Comparison of ENCODE assay signal across 8 mouse cellular contexts in the genomic region with DNA sequence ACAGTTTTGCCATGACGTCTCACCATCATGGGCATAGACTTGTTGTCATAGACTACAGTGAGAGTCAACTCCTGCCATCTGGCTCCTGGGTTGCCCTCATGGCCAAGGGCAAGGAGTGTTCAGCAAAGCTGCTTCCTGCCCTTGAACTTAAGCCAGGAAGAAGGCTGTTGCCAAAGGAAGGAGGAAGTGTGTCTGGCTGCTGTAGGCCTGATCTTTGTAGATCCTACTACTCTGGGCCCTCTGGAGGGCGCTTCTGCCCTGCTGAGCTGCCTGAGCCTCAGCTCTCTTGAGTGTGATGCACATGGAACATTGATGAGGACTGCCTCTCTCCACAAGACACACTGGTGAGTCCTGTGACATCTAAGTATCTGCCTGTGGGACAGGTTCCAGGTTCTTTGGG. TPM values are rescaled to one million over a fixed set of nuclear protein-coding genes. Genes with fewer than 3 reads are reported as not detected.
DNase-seq lines count a peak whose midpoint lies in the region; ATAC-seq lines count a peak whose summit lies in the region.

No protein-coding gene starts in this region.

- H3K9ac ChIP-seq in liver, embryonic 12.5 days: no peak overlapping the region
- H3K9ac ChIP-seq in kidney, embryonic 16.5 days (replicated peaks; ENCODE audit: low read length): no peak overlapping the region
- H3K9ac ChIP-seq in midbrain, embryonic 11.5 days (ENCODE audit: low read length): no peak overlapping the region

- H3K4me1 ChIP-seq in liver, embryonic 12.5 days: peaks cover 95% of the 10 kb centered on the region
- H3K4me1 ChIP-seq in kidney, embryonic 16.5 days (ENCODE audit: insufficient read depth, low read length): peaks cover 41% of the 10 kb centered on the region
- H3K4me1 ChIP-seq in midbrain, embryonic 11.5 days (ENCODE audit: control insufficient read depth, insufficient read depth, low read length): no peaks in the 10 kb centered on the region

- H3K79me2 ChIP-seq in macrophage (ENCODE audit: inconsistent target): peaks cover 99% of the 10 kb centered on the region

- H3K36me3 ChIP-seq in liver, embryonic 12.5 days: 0 out of 2 replicates have a peak, but pooled peaks cover 8% of the 10 kb centered on the region
- H3K36me3 ChIP-seq in kidney, embryonic 16.5 days (ENCODE audit: insufficient read depth, low read length): no peaks in the 10 kb centered on the region
- H3K36me3 ChIP-seq in macrophage (ENCODE audit: inconsistent target): no peaks in the 10 kb centered on the region
- H3K36me3 ChIP-seq in midbrain, embryonic 11.5 days (ENCODE audit: control insufficient read depth, insufficient read depth, low read length): no peaks in the 10 kb centered on the region

- no peaks in the 10 kb centered on the region for H3K27me3 ChIP-seq in liver, embryonic 12.5 days (replicated peaks)
- H3K27me3 ChIP-seq in kidney, embryonic 16.5 days (ENCODE audit: insufficient read depth, low read length): no peaks in the 10 kb centered on the region
- no peaks in the 10 kb centered on the region for H3K27me3 ChIP-seq in midbrain, embryonic 11.5 days (ENCODE audit: control insufficient read depth, insufficient read depth, low read length)

- no peak overlapping the region for H3K4me3 ChIP-seq in liver, embryonic 12.5 days
- no peak overlapping the region for H3K4me3 ChIP-seq in kidney, embryonic 16.5 days (ENCODE audit: low read length)
- H3K4me3 ChIP-seq in macrophage (ENCODE audit: inconsistent target): no peak overlapping the region
- no peak overlapping the region for H3K4me3 ChIP-seq in midbrain, embryonic 11.5 days (ENCODE audit: low read depth, low read length)

- no peaks in the 10 kb centered on the region for H3K9me3 ChIP-seq in liver, embryonic 12.5 days (replicated peaks)
- H3K9me3 ChIP-seq in kidney, embryonic 16.5 days (ENCODE audit: low read length): no peaks in the 10 kb centered on the region
- H3K9me3 ChIP-seq in midbrain, embryonic 11.5 days (ENCODE audit: control insufficient read depth, low read length): no peaks in the 10 kb centered on the region

- H3K4me2 ChIP-seq in liver, embryonic 12.5 days: no peak overlapping the region
- H3K4me2 ChIP-seq in kidney, embryonic 16.5 days (replicated peaks; ENCODE audit: low read depth, low read length): no peak overlapping the region
- no peak overlapping the region for H3K4me2 ChIP-seq in midbrain, embryonic 11.5 days

- DNase-seq in liver: peak; percentile 38
- DNase-seq in adrenal gland, postnatal 14 days: peak; percentile 86
- peak; percentile 76 to 88 for DNase-seq in heart, adult 18-20 months
- DNase-seq in midbrain, embryonic 11.5 days (ENCODE audit: low spot score, missing footprints): no peak
- DNase-seq in right cerebral cortex, postnatal 25 days: no peak

- WGBS in liver, embryonic 12.5 days (ENCODE audit: insufficient replicate concordance): 51% methylated on average over 2 of the region's 2 CpGs
- WGBS in kidney, embryonic 16.5 days: 70% methylated on average over 2 of the region's 2 CpGs
- 0% methylated on average over 2 of the region's 2 CpGs for WGBS in macrophage (ENCODE audit: missing documents)
- 72% methylated on average over 2 of the region's 2 CpGs for WGBS in midbrain, embryonic 11.5 days

- no peak overlapping the region for H3K27ac ChIP-seq in liver, embryonic 12.5 days
- peak overlapping the region; percentile 75; the same call in 1 of the 2 replicates for H3K27ac ChIP-seq in kidney, embryonic 16.5 days (ENCODE audit: low read length)
- H3K27ac ChIP-seq in macrophage: peak overlapping the region; percentile 89
- no peak overlapping the region for H3K27ac ChIP-seq in midbrain, embryonic 11.5 days (ENCODE audit: low read depth, low read length)

- ATAC-seq in liver, embryonic 12.5 days: no peak; the same call in 1 of the 2 replicates
- peak; percentile 60; the same call in 1 of the 2 replicates for ATAC-seq in kidney, embryonic 16.5 days (ENCODE audit: low FRiP score, low TSS enrichment)
- ATAC-seq in midbrain, embryonic 11.5 days (ENCODE audit: low FRiP score): no peak

RNA-seq across cellular contexts. Expression of gene Ell, which starts 20.8 kb away (rescaled TPM):
- polyA plus RNA-seq in liver, embryonic 12.5 days (2016; fragmentation: Nextera tagmentation; extraction: Ambion mirVana): 13.1 TPM in 2 replicates
- 22.4 and 22.9 TPM in 2 replicates for total RNA-seq in adrenal gland, postnatal 14 days (2021)
- total RNA-seq in heart, adult 18-20 months (2021): 10 to 100 TPM; 10.9 to 12.0 TPM
- polyA plus RNA-seq in kidney, embryonic 16.5 days (2015; fragmentation: Nextera tagmentation; extraction: Ambion mirVana): 24.1 and 25.1 TPM in 2 replicates
- total RNA-seq in macrophage (2018; cell fraction: chromatin; rRNA removed): 10 to 100 TPM in 25 of 26 experiments, 1 to 10 TPM in 1; 10.0 to 82.2 (median 37.5) TPM
- 10 to 100 TPM in 24 of 26 experiments, 1 to 10 TPM in 2; 8.3 to 29.0 (median 18.3) TPM for total RNA-seq in macrophage (2018; cell fraction: cytosol; rRNA removed)
- 10 to 100 TPM; 10.8 to 65.2 (median 25.1) TPM for total RNA-seq in macrophage (2018; cell fraction: nucleus; rRNA removed)
- polyA plus RNA-seq in macrophage (2018): 18.8 to 33.9 TPM (median 21.7 TPM) in 3 replicates
- 13.0 TPM in 2 replicates for polyA plus RNA-seq in midbrain, embryonic 11.5 days (2014; fragmentation: Nextera tagmentation; extraction: Ambion mirVana)

RNA-seq across cellular contexts. Expression of gene Kxd1, which starts 32.3 kb away (rescaled TPM):
- polyA plus RNA-seq in liver, embryonic 12.5 days (2016; fragmentation: Nextera tagmentation; extraction: Ambion mirVana): 44.7 and 45.0 TPM in 2 replicates
- total RNA-seq in adrenal gland, postnatal 14 days (2021): 78.9 and 83.1 TPM in 2 replicates
- 100 to 1,000 TPM in 1 of 2 experiments, 10 to 100 TPM in 1; 92.4 to 107 TPM for total RNA-seq in heart, adult 18-20 months (2021)
- 65.4 and 69.9 TPM in 2 replicates for polyA plus RNA-seq in kidney, embryonic 16.5 days (2015; fragmentation: Nextera tagmentation; extraction: Ambion mirVana)
- total RNA-seq in macrophage (2018; cell fraction: chromatin; rRNA removed): 10 to 100 TPM in 24 of 26 experiments, 1 to 10 TPM in 2; 8.3 to 50.5 (median 27.0) TPM
- 10 to 100 TPM; 46.2 to 87.2 (median 60.2) TPM for total RNA-seq in macrophage (2018; cell fraction: cytosol; rRNA removed)
- 10 to 100 TPM; 15.4 to 47.1 (median 25.6) TPM for total RNA-seq in macrophage (2018; cell fraction: nucleus; rRNA removed)
- polyA plus RNA-seq in macrophage (2018): 50.0 to 80.3 TPM (median 65.4 TPM) in 3 replicates
- 48.0 and 50.0 TPM in 2 replicates for polyA plus RNA-seq in midbrain, embryonic 11.5 days (2014; fragmentation: Nextera tagmentation; extraction: Ambion mirVana)

RNA-seq across cellular contexts. Expression of gene Fkbp8, which starts 32.6 kb away (rescaled TPM):
- polyA plus RNA-seq in liver, embryonic 12.5 days (2016; fragmentation: Nextera tagmentation; extraction: Ambion mirVana): 223 and 224 TPM in 2 replicates
- 235 and 252 TPM in 2 replicates for total RNA-seq in adrenal gland, postnatal 14 days (2021)
- total RNA-seq in heart, adult 18-20 months (2021): 100 to 1,000 TPM; 120 to 129 TPM
- polyA plus RNA-seq in kidney, embryonic 16.5 days (2015; fragmentation: Nextera tagmentation; extraction: Ambion mirVana): 353 and 359 TPM in 2 replicates
- total RNA-seq in macrophage (2018; cell fraction: chromatin; rRNA removed): 100 to 1,000 TPM; 130 to 375 (median 241) TPM
- 100 to 1,000 TPM; 162 to 236 (median 198) TPM for total RNA-seq in macrophage (2018; cell fraction: cytosol; rRNA removed)
- 100 to 1,000 TPM; 137 to 299 (median 210) TPM for total RNA-seq in macrophage (2018; cell fraction: nucleus; rRNA removed)
- polyA plus RNA-seq in macrophage (2018): 103 to 188 TPM (median 181 TPM) in 3 replicates
- 203 and 215 TPM in 2 replicates for polyA plus RNA-seq in midbrain, embryonic 11.5 days (2014; fragmentation: Nextera tagmentation; extraction: Ambion mirVana)

RNA-seq across cellular contexts. Expression of gene Isyna1, which starts 34.1 kb away (rescaled TPM):
- polyA plus RNA-seq in liver, embryonic 12.5 days (2016; fragmentation: Nextera tagmentation; extraction: Ambion mirVana): 114 and 115 TPM in 2 replicates
- total RNA-seq in adrenal gland, postnatal 14 days (2021): 77.2 and 84.7 TPM in 2 replicates
- total RNA-seq in heart, adult 18-20 months (2021): 10 to 100 TPM; 15.4 to 28.2 TPM
- 215 and 217 TPM in 2 replicates for polyA plus RNA-seq in kidney, embryonic 16.5 days (2015; fragmentation: Nextera tagmentation; extraction: Ambion mirVana)
- 10 to 100 TPM; 19.3 to 81.9 (median 38.6) TPM for total RNA-seq in macrophage (2018; cell fraction: chromatin; rRNA removed)
- 10 to 100 TPM; 19.1 to 42.3 (median 27.0) TPM for total RNA-seq in macrophage (2018; cell fraction: cytosol; rRNA removed)
- 10 to 100 TPM; 14.3 to 82.7 (median 33.5) TPM for total RNA-seq in macrophage (2018; cell fraction: nucleus; rRNA removed)
- polyA plus RNA-seq in macrophage (2018): 26.5 to 53.2 TPM (median 51.1 TPM) in 3 replicates
- polyA plus RNA-seq in midbrain, embryonic 11.5 days (2014; fragmentation: Nextera tagmentation; extraction: Ambion mirVana): 46.1 and 56.0 TPM in 2 replicates

RNA-seq across cellular contexts. Expression of gene Ssbp4, which starts 48.6 kb away (rescaled TPM):
- 96.4 and 98.0 TPM in 2 replicates for polyA plus RNA-seq in liver, embryonic 12.5 days (2016; fragmentation: Nextera tagmentation; extraction: Ambion mirVana)
- total RNA-seq in adrenal gland, postnatal 14 days (2021): 84.4 and 102 TPM in 2 replicates
- 10 to 100 TPM; 29.9 to 35.7 TPM for total RNA-seq in heart, adult 18-20 months (2021)
- polyA plus RNA-seq in kidney, embryonic 16.5 days (2015; fragmentation: Nextera tagmentation; extraction: Ambion mirVana): 133 and 149 TPM in 2 replicates
- total RNA-seq in macrophage (2018; cell fraction: chromatin; rRNA removed): 100 to 1,000 TPM in 19 of 26 experiments, 10 to 100 TPM in 7; 38.7 to 250 (median 142) TPM
- total RNA-seq in macrophage (2018; cell fraction: cytosol; rRNA removed): 100 to 1,000 TPM in 25 of 26 experiments, 10 to 100 TPM in 1; 92.7 to 165 (median 127) TPM
- total RNA-seq in macrophage (2018; cell fraction: nucleus; rRNA removed): 100 to 1,000 TPM in 8 of 26 experiments, 10 to 100 TPM in 18; 37.5 to 190 (median 88.4) TPM
- polyA plus RNA-seq in macrophage (2018): 71.4 to 137 TPM (median 122 TPM) in 3 replicates
- 87.8 and 96.9 TPM in 2 replicates for polyA plus RNA-seq in midbrain, embryonic 11.5 days (2014; fragmentation: Nextera tagmentation; extraction: Ambion mirVana)

Comparison
In these comparisons a context has a peak if more than half of its experiments do, and no peak if none do; other contexts are left out.
1. DNase-seq: peak in liver (single experiment), adrenal gland, postnatal 14 days (single experiment) and heart, adult 18-20 months (2 of 2); none in midbrain, embryonic 11.5 days (single experiment) and right cerebral cortex, postnatal 25 days (single experiment).
2. H3K27ac ChIP-seq: peak in kidney, embryonic 16.5 days (single experiment) and macrophage (single experiment); none in liver, embryonic 12.5 days (single experiment) and midbrain, embryonic 11.5 days (single experiment).